Mouse (Mus musculus): ENCODE measurements around the gene Kcnip1.

DNA sequence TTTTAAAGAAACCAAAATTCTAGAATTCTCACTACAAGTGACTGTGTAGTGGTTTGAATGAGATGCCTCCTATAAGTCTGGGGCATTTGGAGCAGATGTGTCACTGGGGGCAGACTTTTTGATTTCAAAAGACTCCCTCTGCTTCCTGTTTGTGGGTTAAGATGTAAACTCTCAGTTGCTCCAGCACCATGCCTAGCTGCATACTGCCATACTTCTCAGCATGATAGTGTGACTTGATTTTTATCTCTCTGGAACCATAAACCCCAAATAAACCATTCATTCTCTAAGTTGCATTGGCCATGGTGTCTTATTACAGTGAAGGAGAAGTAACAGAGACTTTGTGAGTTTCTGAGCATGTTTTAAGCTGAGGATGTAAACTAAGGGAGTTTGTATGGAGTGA, 118.0 kb downstream of the Kcnip1 start:
- TF ChIP-seq CTCF (IDR thresholded peaks at IDR 0.05; ENCODE audit: low read depth), result no peak
- no peak for TF ChIP-seq EP300 (IDR thresholded peaks at IDR 0.05; ENCODE audit: low read depth)

Measured in liver, embryonic 14.5 days (tissue).